ENCODE assay signal across 8 mouse cellular contexts in genomic region chr4:98924906-98925178, GRCm38 (mm10). TPM values are rescaled to one million over a fixed set of nuclear protein-coding genes. Genes with fewer than 3 reads are reported as not detected.
A peak's percentile ranks its signal among the peaks of the same experiment; 100 is the strongest.
DNase-seq lines count a peak whose midpoint lies in the region; ATAC-seq and TF ChIP-seq lines count a peak whose summit lies in the region.

No protein-coding gene starts in this region.

- no peaks in the 10 kb centered on the region for H3K9me3 ChIP-seq in heart, embryonic 13.5 days
- H3K9me3 ChIP-seq in E14TG2a.4 (ENCODE audit: low read length): no peaks in the 10 kb centered on the region
- H3K9me3 ChIP-seq in forebrain, embryonic 16.5 days (ENCODE audit: control insufficient read depth, low read length): peaks cover under 1% of the 10 kb centered on the region; the same call in 1 of the 2 replicates

- DNase-seq in heart, postnatal 36 days: no peak
- DNase-seq in frontal cortex, postnatal 10 days (ENCODE audit: low spot score in 2 of 2): no peak
- no peak for DNase-seq in right cerebral cortex, postnatal 36 days (ENCODE audit: low spot score in 2 of 2)
- no peak for DNase-seq in cerebellum, adult 9-11 months

- intact Hi-C loops in heart, postnatal 36 days (cut with DNase I): loop anchor here (10.0 kb wide), 2 partner anchors 540 to 1170 kb away; partner anchors contain the start of gene Tm2d1

- H3K27me3 ChIP-seq in heart, embryonic 13.5 days (replicated peaks): no peaks in the 10 kb centered on the region
- H3K27me3 ChIP-seq in E14TG2a.4 (ENCODE audit: insufficient read depth, low read length): no peaks in the 10 kb centered on the region
- no peaks in the 10 kb centered on the region for H3K27me3 ChIP-seq in forebrain, embryonic 16.5 days (replicated peaks; ENCODE audit: control insufficient read depth, insufficient read depth, low read length)

- peak overlapping the region; percentile 97 for H3K4me3 ChIP-seq in heart, embryonic 13.5 days
- H3K4me3 ChIP-seq in E14TG2a.4 (replicated peaks; ENCODE audit: low read length) (peak overlapping the region; percentile 98), macrophage (ENCODE audit: inconsistent target) (peak overlapping the region; percentile 76)
- H3K4me3 ChIP-seq in forebrain, embryonic 16.5 days (replicated peaks; ENCODE audit: low read length): peak overlapping the region; percentile 65

- H3K4me2 ChIP-seq in heart, embryonic 13.5 days: peak overlapping the region; percentile 78
- H3K4me2 ChIP-seq in forebrain, embryonic 16.5 days (ENCODE audit: low read length): peak overlapping the region; percentile 74

- no peak for ATAC-seq in heart, embryonic 13.5 days (ENCODE audit: extremely low read depth, insufficient number of reproducible peaks, low FRiP score, low TSS enrichment)
- ATAC-seq in forebrain, embryonic 16.5 days: no peak

- 0% methylated on average over 2 of the region's 2 CpGs for WGBS in heart, embryonic 13.5 days
- WGBS in forebrain, embryonic 16.5 days: 0% methylated on average over 2 of the region's 2 CpGs
- WGBS in macrophage (ENCODE audit: missing documents): 5% methylated on average over 2 of the region's 2 CpGs

- peaks cover 14% of the 10 kb centered on the region for H3K36me3 ChIP-seq in heart, embryonic 13.5 days
- H3K36me3 ChIP-seq in E14TG2a.4 (ENCODE audit: insufficient read depth, low read length): peaks cover 23% of the 10 kb centered on the region
- no peaks in the 10 kb centered on the region for H3K36me3 ChIP-seq in forebrain, embryonic 16.5 days (ENCODE audit: control insufficient read depth, insufficient read depth)
- H3K36me3 ChIP-seq in macrophage (ENCODE audit: inconsistent target): no peaks in the 10 kb centered on the region

- H3K27ac ChIP-seq in heart, embryonic 13.5 days (replicated peaks): peak overlapping the region; percentile 100
- H3K27ac ChIP-seq in forebrain, embryonic 16.5 days (ENCODE audit: low read length): no peak overlapping the region
- peak overlapping the region; percentile 41 for H3K27ac ChIP-seq in macrophage

- H3K79me2 ChIP-seq in macrophage (ENCODE audit: inconsistent target): peaks cover 56% of the 10 kb centered on the region

- H3K4me1 ChIP-seq in heart, embryonic 13.5 days: peaks cover 25% of the 10 kb centered on the region
- H3K4me1 ChIP-seq in E14TG2a.4 (replicated peaks; ENCODE audit: low read depth, low read length): peaks cover 27% of the 10 kb centered on the region
- H3K4me1 ChIP-seq in forebrain, embryonic 16.5 days (replicated peaks; ENCODE audit: control insufficient read depth, insufficient read depth, low read length): peaks cover 20% of the 10 kb centered on the region

- H3K9ac ChIP-seq in heart, embryonic 13.5 days: peak overlapping the region; percentile 96
- peak overlapping the region; percentile 79 for H3K9ac ChIP-seq in forebrain, embryonic 16.5 days (replicated peaks; ENCODE audit: low read depth, low read length)

- TF ChIP-seq CTCF in E14TG2a.4 (conservative IDR thresholded peaks at IDR 0.05; ENCODE audit: low read length): no peak

RNA-seq across cellular contexts. Expression of gene Usp1, which starts 1.2 kb away (rescaled TPM):
- 44.3 and 47.7 TPM in 2 replicates for polyA plus RNA-seq in heart, embryonic 13.5 days (2015; fragmentation: Nextera tagmentation; extraction: Ambion mirVana)
- 10 to 100 TPM; 15.6 to 18.7 TPM for total RNA-seq in heart, postnatal 36 days (2021)
- 47.1 and 54.1 TPM in 2 replicates for polyA plus RNA-seq in forebrain, embryonic 16.5 days (2015; fragmentation: Nextera tagmentation; extraction: Ambion mirVana)
- total RNA-seq in macrophage (2018; cell fraction: chromatin; rRNA removed): 10 to 100 TPM in 10 of 26 experiments, 1 to 10 TPM in 16; 1.8 to 24.0 (median 8.8) TPM
- total RNA-seq in macrophage (2018; cell fraction: cytosol; rRNA removed): 10 to 100 TPM; 10.6 to 29.0 (median 21.1) TPM
- total RNA-seq in macrophage (2018; cell fraction: nucleus; rRNA removed): 10 to 100 TPM in 20 of 26 experiments, 1 to 10 TPM in 6; 4.6 to 40.4 (median 15.8) TPM
- polyA plus RNA-seq in macrophage (2018): 15.0 to 35.3 TPM (median 29.0 TPM) in 3 replicates
